In the genomic region with DNA sequence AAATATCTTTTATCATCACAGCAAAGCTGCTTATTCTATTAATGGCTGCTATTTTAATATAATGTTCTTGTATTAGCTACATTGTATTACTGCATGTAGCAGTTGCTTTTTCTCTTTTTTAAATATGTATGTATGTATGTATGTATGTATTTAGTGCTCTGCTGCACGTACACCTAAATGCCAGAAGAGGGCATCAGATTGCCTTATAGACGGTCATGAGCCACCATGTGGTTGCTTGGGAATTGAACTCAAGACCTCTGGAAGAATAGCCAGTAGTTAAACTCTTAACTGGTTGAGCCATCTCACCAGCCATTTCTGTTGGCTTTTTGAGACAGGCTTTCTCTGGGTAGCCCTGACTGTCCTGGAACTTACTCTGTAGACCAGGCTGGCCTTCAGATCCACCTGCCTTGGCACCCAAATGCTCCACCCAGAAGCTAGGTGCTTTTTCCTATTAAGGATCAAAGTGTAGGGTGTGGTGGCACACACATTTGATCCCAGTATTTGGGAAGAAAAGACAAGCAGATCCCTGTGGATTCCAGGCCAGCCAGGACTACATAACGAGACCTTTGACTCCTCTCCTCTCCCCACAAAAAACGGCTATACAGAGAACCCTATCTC, we compare ENCODE assay signal across 1 mouse cellular context.
TF ChIP-seq lines count a peak whose summit lies in the region.

No protein-coding gene starts in this region.

TF ChIP-seq in ES-E14, 5 proteins besides CTCF, POLR2A, EP300 and RAD21:
- TF ChIP-seq ZNF384 (IDR thresholded peaks at IDR 0.05; ENCODE audit: low read depth, low read length) (no peak), HCFC1 (IDR thresholded peaks at IDR 0.05; ENCODE audit: borderline replicate concordance, insufficient read depth, low read length) (no peak), MAFK (IDR thresholded peaks at IDR 0.05; ENCODE audit: insufficient read depth, low read depth, low read length) (no peak), ZC3H11A (IDR thresholded peaks at IDR 0.05; ENCODE audit: borderline replicate concordance, low read depth, low read length) (no peak; the same call in 1 of the 2 replicates), CHD2 (IDR thresholded peaks at IDR 0.05; ENCODE audit: low read depth, low read length) (no peak)
